Mouse (Mus musculus): Measurements from ENCODE around the gene Prickle2.

- no peak for TF ChIP-seq POLR2A (IDR thresholded peaks at IDR 0.05; ENCODE audit: borderline replicate concordance, insufficient read depth, low read length)
- no peak for TF ChIP-seq CTCF (IDR thresholded peaks at IDR 0.05; ENCODE audit: borderline replicate concordance, insufficient read depth, low read depth, low read length)
Measured at GRCm38 (mm10) chr6:92407259-92407658, 298.7 kb downstream of the Prickle2 start.
